Mouse (Mus musculus) bone marrow macrophage, adult 2 months (primary cell): Measurements from ENCODE around the gene Sfmbt2.

Experiments used
- CTCF ChIP-seq: IDR thresholded peaks from 2 replicates; pipeline ENCODE4 v1.5.1; 2012; ENCODE audit warnings: low read depth, mild to moderate bottlenecking, low read length, moderate library complexity
- POLR2A ChIP-seq: IDR thresholded peaks from 2 replicates; pipeline ENCODE4 v1.6.1; 2012; ENCODE audit warnings: mild to moderate bottlenecking, low read depth, low read length, borderline replicate concordance

DNA sequence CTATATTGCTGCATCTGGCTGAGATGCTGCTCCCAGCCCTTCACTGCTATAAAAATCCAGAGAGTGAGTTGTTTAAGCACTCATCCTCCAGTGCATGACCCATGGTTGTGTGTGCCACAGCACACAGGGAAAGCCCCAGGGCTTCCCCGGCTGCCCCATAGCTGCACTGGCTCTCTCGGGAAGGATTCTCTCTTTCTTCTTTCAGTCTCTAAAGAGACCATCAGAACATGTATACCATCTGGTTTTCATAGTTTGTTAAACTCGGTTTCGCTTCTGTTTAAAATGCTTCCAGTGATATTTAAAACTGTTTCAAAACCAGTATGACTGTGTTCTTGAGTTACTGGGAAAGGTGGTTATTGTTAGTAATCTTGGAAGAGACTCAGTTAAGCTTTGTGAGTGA lies 47.1 kb upstream of the Sfmbt2 start:
- no peak for TF ChIP-seq CTCF
- no peak for TF ChIP-seq POLR2A
